Mouse (Mus musculus): Measurements from ENCODE around the gene Prss27.

DNA sequence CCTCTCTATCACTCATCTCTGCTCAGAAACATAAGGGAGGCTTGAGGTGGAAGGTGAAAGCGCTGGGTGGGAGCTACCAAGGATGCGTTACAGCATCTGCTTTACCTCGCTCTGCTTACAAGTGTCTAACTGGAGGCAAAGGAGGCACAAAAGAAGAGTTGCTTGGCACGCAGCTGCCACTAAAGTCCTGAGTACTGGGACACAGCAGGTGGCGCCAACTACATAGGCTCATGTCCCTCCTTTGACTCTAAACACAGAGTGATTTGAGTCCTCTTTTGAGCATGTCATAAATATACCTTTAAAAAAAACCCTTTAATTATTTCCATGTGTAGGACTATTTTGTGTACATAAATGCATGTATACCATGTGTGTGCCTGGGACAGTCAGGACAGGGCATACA is 28.3 kb upstream of the Prss27 start:
- no peak for TF ChIP-seq CTCF (conservative IDR thresholded peaks at IDR 0.05; ENCODE audit: low read length)
- TF ChIP-seq POU5F1 (IDR thresholded peaks at IDR 0.05; ENCODE audit: borderline replicate concordance, low read length), result no peak

All from E14TG2a.4 (cell line).